18 mouse cellular contexts compared by ENCODE assay signal in genomic region chr5:142128181-142128611, GRCm38 (mm10).
DNase-seq lines count a peak whose midpoint lies in the region; ATAC-seq lines count a peak whose summit lies in the region.
"Had no signal": no experiment of that assay in that cellular context is flagged by ENCODE, and none has a peak within 500 bp of the region (broad histone marks: within the 10 kb centered on the region; RNA-seq: fewer than 3 reads in every experiment).

No protein-coding gene starts in this region.

- WGBS in embryonic facial prominence, embryonic 14.5 days, result 38% methylated on average over 5 of the region's 5 CpGs
- WGBS in embryonic facial prominence, embryonic 10.5 days, result 53% methylated on average over 5 of the region's 5 CpGs
- 22% methylated on average over 5 of the region's 5 CpGs for WGBS in neural tube, embryonic 11.5 days

- no peaks in the 10 kb centered on the region for H3K4me1 ChIP-seq in embryonic facial prominence, embryonic 14.5 days (ENCODE audit: control insufficient read depth, insufficient read depth, low read length)
- H3K4me1 ChIP-seq in embryonic facial prominence, embryonic 10.5 days, result peaks cover 27% of the 10 kb centered on the region
- peaks cover 9% of the 10 kb centered on the region; the same call in 1 of the 2 replicates for H3K4me1 ChIP-seq in neural tube, embryonic 11.5 days (ENCODE audit: control insufficient read depth, insufficient read depth, low read length)

- 0 out of 2 replicates have a peak, but pooled peaks cover 4% of the 10 kb centered on the region for H3K9me3 ChIP-seq in embryonic facial prominence, embryonic 14.5 days (ENCODE audit: control insufficient read depth, low read length)
- no peaks in the 10 kb centered on the region; the same call in 1 of the 2 replicates for H3K9me3 ChIP-seq in embryonic facial prominence, embryonic 10.5 days
- no peaks in the 10 kb centered on the region for H3K9me3 ChIP-seq in neural tube, embryonic 11.5 days (ENCODE audit: control insufficient read depth, low read length)

- H3K4me2 ChIP-seq in embryonic facial prominence, embryonic 14.5 days (ENCODE audit: low read depth, low read length), result no peak overlapping the region
- no peak overlapping the region for H3K4me2 ChIP-seq in neural tube, embryonic 11.5 days (ENCODE audit: low read depth)
- H3K4me2 ChIP-seq: liver, embryonic 11.5 days; lung, embryonic 14.5 days had no signal

- no peak for DNase-seq in embryonic facial prominence, embryonic 14.5 days (ENCODE audit: low spot score)
- no peak for DNase-seq in embryonic facial prominence, embryonic 10.5 days (ENCODE audit: low spot score)
- DNase-seq in kidney, postnatal 14 days, result peak; percentile 14
- DNase-seq in kidney, adult 18-20 months, result no peak
- DNase-seq in embryo, embryonic 9.5 days (ENCODE audit: extremely low spot score), result peak; percentile 29
- DNase-seq in neural tube, embryonic 11.5 days (ENCODE audit: low spot score), result peak; percentile 53
- no peak for DNase-seq in frontal cortex, postnatal 14 days (ENCODE audit: low spot score in 2 of 2)
- no peak for DNase-seq in left cerebral cortex, postnatal 4 days
- DNase-seq: cerebellum, postnatal 36 days; gastrocnemius, postnatal 14 days; heart, postnatal 10 days; lung, embryonic 14.5 days; thymus, postnatal 4 days had no signal

- H3K36me3 ChIP-seq in embryonic facial prominence, embryonic 14.5 days (ENCODE audit: control insufficient read depth, insufficient read depth, low read length), result no peaks in the 10 kb centered on the region
- H3K36me3 ChIP-seq in embryonic facial prominence, embryonic 10.5 days (replicated peaks), result no peaks in the 10 kb centered on the region
- no peaks in the 10 kb centered on the region for H3K36me3 ChIP-seq in neural tube, embryonic 11.5 days (ENCODE audit: control insufficient read depth, insufficient read depth, low read length)

- H3K27me3 ChIP-seq in embryonic facial prominence, embryonic 14.5 days (replicated peaks; ENCODE audit: control insufficient read depth, insufficient read depth, low read length), result no peaks in the 10 kb centered on the region
- no peaks in the 10 kb centered on the region for H3K27me3 ChIP-seq in embryonic facial prominence, embryonic 10.5 days (replicated peaks; ENCODE audit: low read depth, poor library complexity, severe bottlenecking)
- H3K27me3 ChIP-seq in neural tube, embryonic 11.5 days (ENCODE audit: control insufficient read depth, insufficient read depth, low read length), result no peaks in the 10 kb centered on the region

- H3K27ac ChIP-seq in embryonic facial prominence, embryonic 14.5 days (replicated peaks; ENCODE audit: low read depth, low read length), result no peak overlapping the region
- H3K27ac ChIP-seq in embryonic facial prominence, embryonic 10.5 days (replicated peaks), result no peak overlapping the region; the same call in 1 of the 2 replicates
- no peak overlapping the region for H3K27ac ChIP-seq in neural tube, embryonic 11.5 days (ENCODE audit: low read depth, low read length)
- H3K27ac ChIP-seq: hindbrain, postnatal 0 days; macrophage had no signal

- no peak overlapping the region for H3K4me3 ChIP-seq in embryonic facial prominence, embryonic 14.5 days (ENCODE audit: low read depth, low read length)
- H3K4me3 ChIP-seq in embryonic facial prominence, embryonic 10.5 days, result no peak overlapping the region
- H3K4me3 ChIP-seq in neural tube, embryonic 11.5 days (ENCODE audit: low read depth, low read length), result no peak overlapping the region

- H3K9ac ChIP-seq in embryonic facial prominence, embryonic 14.5 days (ENCODE audit: low read depth, low read length), result no peak overlapping the region
- no peak overlapping the region for H3K9ac ChIP-seq in neural tube, embryonic 11.5 days (ENCODE audit: low read length)
- H3K9ac ChIP-seq: lung, embryonic 14.5 days had no signal

- ATAC-seq in embryonic facial prominence, embryonic 14.5 days (ENCODE audit: low read depth), result peak; percentile 33; the same call in 1 of the 2 replicates
- ATAC-seq in neural tube, embryonic 11.5 days (ENCODE audit: insufficient read depth, low FRiP score, low TSS enrichment), result no peak
- ATAC-seq: activated CD4-positive, CD25-positive, alpha-beta regulatory T cell, adult 4 months; forebrain, embryonic 16.5 days; hindbrain, postnatal 0 days had no signal

- intact Hi-C loops in left cerebral cortex, postnatal 4 days (cut with DNase I), result no loop called here

Comparison
In these comparisons a context has a peak if more than half of its experiments do, and no peak if none do; other contexts are left out.
1. DNase-seq: peak in kidney, postnatal 14 days (single experiment), embryo, embryonic 9.5 days (single experiment) and neural tube, embryonic 11.5 days (single experiment); none in embryonic facial prominence, embryonic 14.5 days (single experiment), embryonic facial prominence, embryonic 10.5 days (single experiment), kidney, adult 18-20 months (single experiment), frontal cortex, postnatal 14 days (0 of 2) and left cerebral cortex, postnatal 4 days (single experiment).